11 mouse cellular contexts compared by ENCODE assay signal in the genomic region with DNA sequence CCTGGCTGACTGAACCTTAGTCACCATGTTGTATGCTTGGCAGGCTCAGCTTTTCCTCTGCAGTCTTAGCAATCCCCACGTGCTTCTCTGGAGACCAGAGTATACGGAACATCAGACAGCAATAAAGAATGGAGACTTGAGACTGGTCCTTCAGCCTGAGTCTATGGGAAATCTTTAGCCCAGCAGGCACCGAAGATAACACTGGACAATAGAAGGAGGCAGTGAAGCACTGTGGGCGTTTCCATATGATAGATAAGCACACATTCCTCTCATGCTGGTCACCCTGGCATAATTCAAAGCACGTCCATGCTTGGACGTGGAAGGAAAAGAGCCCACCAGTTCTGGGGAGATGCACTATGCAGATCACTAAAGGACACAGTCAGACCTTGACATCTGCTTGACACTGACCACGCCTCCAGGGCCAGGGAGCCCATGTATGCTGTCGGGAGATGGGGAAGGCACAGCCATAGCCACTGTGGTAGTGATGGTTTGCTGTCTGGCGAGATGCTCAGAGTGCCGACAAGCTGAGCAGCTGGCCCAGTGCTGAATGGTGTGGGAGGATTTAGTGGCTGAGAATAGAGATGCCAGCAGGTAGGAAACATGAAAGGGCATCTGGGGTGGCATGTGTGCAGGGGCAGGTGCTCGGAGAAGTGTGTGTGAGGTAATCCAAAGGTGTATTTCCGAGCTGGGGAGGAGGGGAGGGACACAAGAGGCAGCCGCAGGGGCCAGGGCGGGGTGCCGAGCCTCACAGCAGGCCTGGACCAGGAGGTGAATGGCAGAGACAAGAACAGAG. TPM values are rescaled to one million over a fixed set of nuclear protein-coding genes. Genes with fewer than 3 reads are reported as not detected.
DNase-seq lines count a peak whose midpoint lies in the region; ATAC-seq and TF ChIP-seq lines count a peak whose summit lies in the region.
"Had no signal": no experiment of that assay in that cellular context is flagged by ENCODE, and none has a peak within 500 bp of the region (broad histone marks: within the 10 kb centered on the region; RNA-seq: fewer than 3 reads in every experiment).

No protein-coding gene starts in this region.

- WGBS in heart, postnatal 0 days = 39% methylated on average over 15 of the region's 15 CpGs
- 53% methylated on average over 15 of the region's 15 CpGs for WGBS in stomach, postnatal 0 days

- no peaks in the 10 kb centered on the region for H3K27me3 ChIP-seq in heart, postnatal 0 days (ENCODE audit: control insufficient read depth, insufficient read depth, low read length)
- H3K27me3 ChIP-seq in stomach, postnatal 0 days (ENCODE audit: control insufficient read depth, insufficient read depth, low read length) = no peaks in the 10 kb centered on the region
- H3K27me3 ChIP-seq: kidney, embryonic 15.5 days; neural tube, embryonic 13.5 days had no signal

- H3K27ac ChIP-seq in heart, postnatal 0 days (ENCODE audit: low read depth) = no peak overlapping the region
- no peak overlapping the region for H3K27ac ChIP-seq in stomach, postnatal 0 days (replicated peaks)
- H3K27ac ChIP-seq: kidney, embryonic 15.5 days; neural tube, embryonic 13.5 days had no signal

- DNase-seq in heart, postnatal 0 days (ENCODE audit: low spot score) = no peak
- DNase-seq in heart, postnatal 4 days = no peak
- peak; percentile 65 to 72 for DNase-seq in right cerebral cortex, adult 2 months (ENCODE audit: low spot score in 2 of 2)
- no peak for DNase-seq in right cerebral cortex, postnatal 4 days
- peak; percentile 59 for DNase-seq in liver
- no peak for DNase-seq in stomach, postnatal 0 days (ENCODE audit: low spot score)
- DNase-seq in c-Kit-positive CD71-positive TER-119-positive erythroid progenitor cells, embryonic 14.5 days (ENCODE audit: low spot score) = no peak
- DNase-seq: adrenal gland, adult 2 months; thymus, postnatal 36 days had no signal

- no peak overlapping the region for H3K9ac ChIP-seq in heart, postnatal 0 days (replicated peaks; ENCODE audit: low read depth, low read length)
- H3K9ac ChIP-seq in stomach, postnatal 0 days (ENCODE audit: low read length) = no peak overlapping the region
- H3K9ac ChIP-seq: kidney, embryonic 15.5 days; neural tube, embryonic 13.5 days had no signal

- no peak overlapping the region for H3K4me2 ChIP-seq in heart, postnatal 0 days (ENCODE audit: low read depth, low read length)
- no peak overlapping the region for H3K4me2 ChIP-seq in stomach, postnatal 0 days (replicated peaks; ENCODE audit: low read depth)
- H3K4me2 ChIP-seq: kidney, embryonic 15.5 days; neural tube, embryonic 13.5 days had no signal

- TF ChIP-seq EP300 in heart, postnatal 0 days (IDR thresholded peaks at IDR 0.05; ENCODE audit: low read depth) = no peak
- no peak for TF ChIP-seq EP300 in stomach, postnatal 0 days (optimal IDR thresholded peaks at IDR 0.05)

- no peak for TF ChIP-seq CTCF in heart, postnatal 0 days (IDR thresholded peaks at IDR 0.05; ENCODE audit: low read depth)
- TF ChIP-seq CTCF in stomach, postnatal 0 days (IDR thresholded peaks at IDR 0.05; ENCODE audit: low read depth) = no peak

- peaks cover 21% of the 10 kb centered on the region for H3K4me1 ChIP-seq in heart, postnatal 0 days (ENCODE audit: control insufficient read depth, insufficient read depth)
- H3K4me1 ChIP-seq in stomach, postnatal 0 days (replicated peaks; ENCODE audit: control insufficient read depth, insufficient read depth) = no peaks in the 10 kb centered on the region

- H3K9me3 ChIP-seq in heart, postnatal 0 days (replicated peaks; ENCODE audit: control insufficient read depth, low read length) = no peaks in the 10 kb centered on the region
- no peaks in the 10 kb centered on the region for H3K9me3 ChIP-seq in stomach, postnatal 0 days (ENCODE audit: control insufficient read depth, low read length)
- H3K9me3 ChIP-seq: kidney, embryonic 15.5 days; neural tube, embryonic 13.5 days had no signal

- no peak overlapping the region for H3K4me3 ChIP-seq in heart, postnatal 0 days (ENCODE audit: low read depth, low read length)
- no peak overlapping the region for H3K4me3 ChIP-seq in stomach, postnatal 0 days (ENCODE audit: low read depth, low read length)
- H3K4me3 ChIP-seq: kidney, embryonic 15.5 days; neural tube, embryonic 13.5 days had no signal

- ATAC-seq in heart, postnatal 0 days (ENCODE audit: insufficient read depth, low read depth) = 0 out of 2 replicates have a peak, but pooled peaks have one; percentile 21
- peak; percentile 24; the same call in 1 of the 2 replicates for ATAC-seq in stomach, postnatal 0 days (ENCODE audit: low FRiP score, low TSS enrichment)

- no peaks in the 10 kb centered on the region for H3K36me3 ChIP-seq in heart, postnatal 0 days (replicated peaks; ENCODE audit: control insufficient read depth, insufficient read depth, low read length)
- no peaks in the 10 kb centered on the region for H3K36me3 ChIP-seq in stomach, postnatal 0 days (ENCODE audit: control insufficient read depth, insufficient read depth, low read length)
- H3K36me3 ChIP-seq: kidney, embryonic 15.5 days had no signal

RNA-seq across cellular contexts. Expression of a gene that starts 8.1 kb away (rescaled TPM):
- 9.1 and 19.3 TPM in 2 replicates for total RNA-seq in heart, postnatal 0 days (2014; rRNA removed; ENCODE audit: low replicate concordance)
- polyA plus RNA-seq in heart, postnatal 0 days (2015; fragmentation: Nextera tagmentation; extraction: Ambion mirVana) = 2.8 and 2.9 TPM in 2 replicates
- total RNA-seq in heart, postnatal 4 days (2021) = 10 to 100 TPM in 1 of 2 experiments, 1 to 10 TPM in 1; 9.6 to 10.9 TPM
- 1.4 and 1.5 TPM in 2 replicates for polyA plus RNA-seq in stomach, postnatal 0 days (2015; fragmentation: Nextera tagmentation; extraction: Ambion mirVana)

RNA-seq across cellular contexts. Expression of a gene that starts 12.1 kb away (rescaled TPM):
- 5.1 and 7.3 TPM in 2 replicates for total RNA-seq in heart, postnatal 0 days (2014; rRNA removed; ENCODE audit: low replicate concordance)
- polyA plus RNA-seq in heart, postnatal 0 days (2015; fragmentation: Nextera tagmentation; extraction: Ambion mirVana) = 0.59 and 0.74 TPM in 2 replicates
- 1 to 10 TPM; 2.3 to 2.4 TPM for total RNA-seq in heart, postnatal 4 days (2021)
- 2.8 and 3.1 TPM in 2 replicates for polyA plus RNA-seq in stomach, postnatal 0 days (2015; fragmentation: Nextera tagmentation; extraction: Ambion mirVana)

RNA-seq across cellular contexts. Expression of a gene that starts 23.4 kb away (rescaled TPM):
- total RNA-seq in heart, postnatal 0 days (2014; rRNA removed; ENCODE audit: low replicate concordance) = 12.7 and 13.6 TPM in 2 replicates
- 3.1 and 4.2 TPM in 2 replicates for polyA plus RNA-seq in heart, postnatal 0 days (2015; fragmentation: Nextera tagmentation; extraction: Ambion mirVana)
- total RNA-seq in heart, postnatal 4 days (2021) = 1 to 10 TPM; 4.2 to 5.1 TPM
- 4.8 and 6.1 TPM in 2 replicates for polyA plus RNA-seq in stomach, postnatal 0 days (2015; fragmentation: Nextera tagmentation; extraction: Ambion mirVana)

RNA-seq across cellular contexts. Expression of a gene that starts 27.7 kb away (rescaled TPM):
- 238 and 355 TPM in 2 replicates for total RNA-seq in heart, postnatal 0 days (2014; rRNA removed; ENCODE audit: low replicate concordance)
- polyA plus RNA-seq in heart, postnatal 0 days (2015; fragmentation: Nextera tagmentation; extraction: Ambion mirVana) = 552 and 570 TPM in 2 replicates
- 100 to 1,000 TPM; 291 to 298 TPM for total RNA-seq in heart, postnatal 4 days (2021)
- 608 and 627 TPM in 2 replicates for polyA plus RNA-seq in stomach, postnatal 0 days (2015; fragmentation: Nextera tagmentation; extraction: Ambion mirVana)

RNA-seq across cellular contexts. Expression of a gene that starts 33.7 kb away (rescaled TPM):
- total RNA-seq in heart, postnatal 0 days (2014; rRNA removed; ENCODE audit: low replicate concordance) = 33.7 and 34.4 TPM in 2 replicates
- 24.4 and 28.0 TPM in 2 replicates for polyA plus RNA-seq in heart, postnatal 0 days (2015; fragmentation: Nextera tagmentation; extraction: Ambion mirVana)
- 10 to 100 TPM; 19.5 to 19.6 TPM for total RNA-seq in heart, postnatal 4 days (2021)
- 20.5 and 21.7 TPM in 2 replicates for polyA plus RNA-seq in stomach, postnatal 0 days (2015; fragmentation: Nextera tagmentation; extraction: Ambion mirVana)

Comparison
In these comparisons a context has a peak if more than half of its experiments do, and no peak if none do; other contexts are left out.
1. DNase-seq: peak in right cerebral cortex, adult 2 months (2 of 2) and liver (single experiment); none in heart, postnatal 0 days (single experiment), heart, postnatal 4 days (single experiment), right cerebral cortex, postnatal 4 days (single experiment), stomach, postnatal 0 days (single experiment) and c-Kit-positive CD71-positive TER-119-positive erythroid progenitor cells, embryonic 14.5 days (single experiment).